Mouse (Mus musculus): ENCODE measurements at regions not wholly inside any gene's neighbourhood (a gene's known extent, or its start where the extent isn't known, plus 50 kb on each side); places are given as distances from the start of the nearest gene placed in this dataset.

GRCm38 (mm10) chrX:68056026-68056425, 134.8 kb upstream of the 4933436I01Rik start:
- DNase-seq, result peak; percentile 64

GRCm38 (mm10) chrX:68043990-68044740, 122.9 kb upstream of the 4933436I01Rik start:
- DNase-seq, result peak; percentile 1
